Mouse (Mus musculus): Measurements from ENCODE around the gene Pcdh7.

- TF ChIP-seq CTCF (IDR thresholded peaks at IDR 0.05; ENCODE audit: control insufficient read depth, insufficient read depth, low read length) (no peak), POLR2A (IDR thresholded peaks at IDR 0.05; ENCODE audit: borderline replicate concordance, control insufficient read depth, low read depth, low read length) (no peak)
Observed at GRCm38 (mm10) chr5:57964201-57964600, 246.4 kb downstream of the Pcdh7 start.
